Mouse (Mus musculus) lung, postnatal 4 days (tissue): ENCODE data around the gene Ankrd1.

Experiments
- DNase-seq, 2 experiments: peaks; one replicate each; pipeline ENCODE4 v3.0.0; 2021

Ankrd1 gene

GRCm38 (mm10) chr19:36109318-36109944 is 10.5 kb downstream of the Ankrd1 start:
- DNase-seq: no peak

- DNase-seq: no peak
Observed at GRCm38 (mm10) chr19:36103909-36104308, 16.0 kb downstream of the Ankrd1 start.

- no peak for DNase-seq
Observed at GRCm38 (mm10) chr19:36098916-36099315, 21.0 kb downstream of the Ankrd1 start.

GRCm38 (mm10) chr19:36098265-36098664 is 21.6 kb downstream of the Ankrd1 start:
- DNase-seq: no peak

- no peak for DNase-seq
Observed at GRCm38 (mm10) chr19:36097194-36097593, 22.7 kb downstream of the Ankrd1 start.

GRCm38 (mm10) chr19:36090781-36091180 is 29.1 kb downstream of the Ankrd1 start:
- no peak for DNase-seq

GRCm38 (mm10) chr19:36083262-36084225 is 36.4 kb downstream of the Ankrd1 start, which contains the start of gene Rpp30:
Gene Rpp30, plus strand, starts transcription at chr19:36083716.
- peak; percentile 87 to 91 for DNase-seq

GRCm38 (mm10) chr19:36082606-36083261 is 37.2 kb downstream of the Ankrd1 start:
- peak in 1 of 2 experiments; percentile 43 for DNase-seq

GRCm38 (mm10) chr19:36062801-36063529 is 56.9 kb downstream of the Ankrd1 start:
- no peak for DNase-seq
